ENCODE assay signal across 8 mouse cellular contexts in genomic region chr15:52153421-52153820, GRCm38 (mm10).
DNase-seq lines count a peak whose midpoint lies in the region; ATAC-seq and TF ChIP-seq lines count a peak whose summit lies in the region.

No protein-coding gene starts in this region.

- WGBS in heart, adult 2 months, result 23% methylated on average over 5 of the region's 5 CpGs
- WGBS in forebrain, embryonic 15.5 days, result 24% methylated on average over 5 of the region's 5 CpGs

- H3K9ac ChIP-seq in heart, adult 2 months (ENCODE audit: low read depth, low read length), result no peak overlapping the region
- no peak overlapping the region for H3K9ac ChIP-seq in forebrain, embryonic 15.5 days (replicated peaks)

- peak; percentile 65 for TF ChIP-seq CTCF in heart, adult 2 months (IDR thresholded peaks at IDR 0.05)
- peak; percentile 44; the same call in 1 of the 2 replicates for TF ChIP-seq CTCF in testis, adult 2 months (IDR thresholded peaks at IDR 0.05; ENCODE audit: control insufficient read depth, insufficient read depth, insufficient replicate concordance, low read depth, low read length)

- TF ChIP-seq EP300 in heart, adult 2 months (IDR thresholded peaks at IDR 0.05; ENCODE audit: insufficient read depth, low read depth, low read length), result no peak

- no peak overlapping the region for H3K27ac ChIP-seq in heart, adult 2 months
- no peak overlapping the region for H3K27ac ChIP-seq in testis, adult 2 months (ENCODE audit: control insufficient read depth, insufficient read depth, low read depth, low read length)
- no peak overlapping the region for H3K27ac ChIP-seq in forebrain, embryonic 15.5 days (replicated peaks)

- intact Hi-C loops in heart, adult 2 months (cut with DNase I), result no loop called here

- no peaks in the 10 kb centered on the region for H3K9me3 ChIP-seq in forebrain, embryonic 15.5 days

- no peaks in the 10 kb centered on the region for H3K27me3 ChIP-seq in heart, adult 2 months (ENCODE audit: control insufficient read depth, insufficient read depth, low read length)
- no peaks in the 10 kb centered on the region for H3K27me3 ChIP-seq in testis, adult 2 months (ENCODE audit: control insufficient read depth, insufficient read depth, low read length)
- no peaks in the 10 kb centered on the region for H3K27me3 ChIP-seq in forebrain, embryonic 15.5 days

- DNase-seq in heart, adult 2 months, result no peak
- no peak for DNase-seq in heart, adult 9 months (ENCODE audit: low spot score in 2 of 2)
- no peak for DNase-seq in testis, postnatal 14 days (ENCODE audit: low spot score)
- DNase-seq in kidney, adult 9 months, result peak; percentile 49
- DNase-seq in right cerebral cortex, postnatal 14 days, result peak; percentile 22
- no peak for DNase-seq in spleen, adult 12 weeks (ENCODE audit: low spot score)

- ATAC-seq in forebrain, embryonic 15.5 days (replicated peaks), result no peak

- no peaks in the 10 kb centered on the region for H3K4me1 ChIP-seq in heart, adult 2 months (ENCODE audit: control insufficient read depth, insufficient read depth, low read length)
- H3K4me1 ChIP-seq in testis, adult 2 months (ENCODE audit: control insufficient read depth, insufficient read depth, low read length), result no peaks in the 10 kb centered on the region
- no peaks in the 10 kb centered on the region for H3K4me1 ChIP-seq in forebrain, embryonic 15.5 days

- no peaks in the 10 kb centered on the region for H3K36me3 ChIP-seq in heart, adult 2 months (ENCODE audit: control insufficient read depth, insufficient read depth, low read length)
- H3K36me3 ChIP-seq in testis, adult 2 months (ENCODE audit: control insufficient read depth, insufficient read depth, low read length), result no peaks in the 10 kb centered on the region
- no peaks in the 10 kb centered on the region for H3K36me3 ChIP-seq in forebrain, embryonic 15.5 days

- H3K4me3 ChIP-seq in heart, adult 2 months, result no peak overlapping the region
- H3K4me3 ChIP-seq in testis, adult 2 months (ENCODE audit: control insufficient read depth, low read depth, low read length), result no peak overlapping the region
- H3K4me3 ChIP-seq in forebrain, embryonic 15.5 days, result no peak overlapping the region

- no peaks in the 10 kb centered on the region for H3K79me2 ChIP-seq in heart, adult 2 months (replicated peaks; ENCODE audit: control insufficient read depth, insufficient read depth, low read length)

- no peak for TF ChIP-seq POLR2A in heart, adult 2 months (IDR thresholded peaks at IDR 0.05; ENCODE audit: insufficient read depth, low read depth, low read length)
- no peak for TF ChIP-seq POLR2A in testis, adult 2 months (IDR thresholded peaks at IDR 0.05; ENCODE audit: control insufficient read depth, low read depth, low read length)

- H3K4me2 ChIP-seq in forebrain, embryonic 15.5 days (replicated peaks), result no peak overlapping the region

Comparison
In these comparisons a context has a peak if more than half of its experiments do, and no peak if none do; other contexts are left out.
1. DNase-seq: peak in kidney, adult 9 months (single experiment) and right cerebral cortex, postnatal 14 days (single experiment); none in heart, adult 2 months (0 of 2), heart, adult 9 months (0 of 2), testis, postnatal 14 days (single experiment) and spleen, adult 12 weeks (single experiment).